Mouse (Mus musculus) E14TG2a.4 (cell line): ENCODE measurements around the gene Gng5.

Experiments used
- H3K27me3 ChIP-seq: 2 replicates; pipeline ENCODE4 v1.6.1; 2014; ENCODE audit warnings: low read length, control low read depth; ENCODE audit not compliant: insufficient read depth
- H3K36me3 ChIP-seq: 2 replicates; pipeline ENCODE4 v1.6.1; 2014; ENCODE audit warnings: low read length, control low read depth; ENCODE audit not compliant: insufficient read depth
- H3K4me1 ChIP-seq: replicated peaks from 2 replicates; pipeline ENCODE4 v1.6.1; 2014; ENCODE audit warnings: low read depth, low read length, control low read depth
- H3K4me3 ChIP-seq: replicated peaks from 2 replicates; pipeline ENCODE4 v1.5.1; 2014; ENCODE audit warnings: mild to moderate bottlenecking, low read length
- H3K9me3 ChIP-seq: 2 replicates; pipeline ENCODE4 v1.6.1; 2014; ENCODE audit warnings: low read length, control low read depth
- CTCF ChIP-seq: conservative IDR thresholded peaks from 2 replicates; pipeline ENCODE4 v1.5.1; 2014; ENCODE audit warnings: low read length
- NANOG ChIP-seq: IDR thresholded peaks from 2 replicates; pipeline ENCODE4 v1.6.1; 2014; ENCODE audit warnings: borderline replicate concordance, low read length, mixed read lengths
- POU5F1 ChIP-seq: IDR thresholded peaks from 2 replicates; pipeline ENCODE4 v1.6.1; 2014; ENCODE audit warnings: low read length, borderline replicate concordance

Gene Gng5

DNA sequence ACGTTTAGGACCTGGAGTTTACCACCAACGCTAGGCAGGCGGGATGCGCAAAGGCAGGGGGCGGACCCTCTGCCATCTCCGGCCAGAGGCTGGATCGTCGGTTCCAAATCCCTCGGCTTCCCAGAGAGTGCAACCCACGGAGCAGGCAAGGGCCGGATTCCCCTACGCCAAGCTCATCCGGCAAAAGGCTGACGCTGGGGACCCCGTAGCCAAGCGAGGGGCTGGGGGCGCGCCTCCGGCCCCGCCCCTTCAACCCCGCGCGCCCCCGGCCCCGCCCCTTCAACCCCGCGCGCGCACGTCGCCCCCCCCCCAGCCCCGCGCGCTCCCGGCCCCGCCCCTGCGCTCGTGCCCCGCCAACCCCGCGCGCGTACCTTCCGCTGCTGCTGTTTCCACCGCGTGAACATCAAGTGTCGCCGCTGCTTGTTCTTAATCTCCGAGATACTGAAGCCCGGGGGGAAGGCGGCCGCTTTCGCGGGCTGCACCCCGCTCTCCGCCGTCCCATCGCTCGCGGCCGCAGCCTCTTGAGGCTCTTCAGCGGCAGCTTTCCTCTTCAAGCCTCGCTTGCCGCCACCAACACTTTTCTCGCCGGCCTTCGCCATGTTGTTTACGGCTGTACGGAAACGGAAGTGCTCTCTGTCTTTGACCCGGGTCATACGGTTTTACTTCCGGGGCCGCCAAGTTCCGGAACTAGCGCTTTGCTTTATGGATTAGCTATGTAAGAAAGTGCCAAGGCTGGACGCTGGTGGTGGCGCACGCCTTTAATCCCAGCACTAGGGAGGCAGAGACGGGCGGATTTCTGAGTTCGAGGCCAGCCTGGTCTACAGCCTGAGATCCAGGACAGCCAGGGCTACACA lies 21.4 kb downstream of the Gng5 start, which contains the start of gene Rpf1:
TSS of gene Rpf1 (minus strand) at position 632 of the 854 bp plus-strand sequence.
- Histone ChIP-seq H3K4me1 (peaks cover 24% of the 10 kb centered on the region), H3K9me3 (no peaks in the 10 kb centered on the region), H3K27me3 (no peaks in the 10 kb centered on the region), H3K36me3 (peaks cover 33% of the 10 kb centered on the region), H3K4me3 (peak within 1 kb of the TSS; percentile 88)
- TF ChIP-seq NANOG (no peak), CTCF (no peak), POU5F1 (no peak)

DNA sequence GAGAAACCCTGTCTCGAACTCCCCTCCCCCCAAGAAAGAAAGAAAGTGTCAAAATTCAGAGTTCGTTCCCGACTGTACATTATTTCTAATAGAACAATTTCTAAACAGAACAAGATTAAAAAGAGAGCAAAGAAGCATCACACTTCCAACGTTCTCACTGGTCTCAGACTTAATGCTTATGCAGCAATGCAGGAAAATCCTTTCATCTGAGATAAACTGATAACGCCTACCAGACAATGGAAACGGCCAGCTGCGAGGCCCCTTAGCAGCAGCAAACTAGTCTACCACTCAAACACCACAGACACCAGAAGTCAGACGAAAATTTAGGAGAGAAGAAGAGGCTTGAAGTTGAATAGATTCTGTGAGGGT lies 22.0 kb downstream of the Gng5 start:
- Histone ChIP-seq H3K4me3 (peak overlapping the region; percentile 88), H3K27me3 (no peaks in the 10 kb centered on the region), H3K9me3 (no peaks in the 10 kb centered on the region), H3K36me3 (peaks cover 29% of the 10 kb centered on the region), H3K4me1 (peaks cover 24% of the 10 kb centered on the region)
- TF ChIP-seq CTCF (no peak), NANOG (no peak)

DNA sequence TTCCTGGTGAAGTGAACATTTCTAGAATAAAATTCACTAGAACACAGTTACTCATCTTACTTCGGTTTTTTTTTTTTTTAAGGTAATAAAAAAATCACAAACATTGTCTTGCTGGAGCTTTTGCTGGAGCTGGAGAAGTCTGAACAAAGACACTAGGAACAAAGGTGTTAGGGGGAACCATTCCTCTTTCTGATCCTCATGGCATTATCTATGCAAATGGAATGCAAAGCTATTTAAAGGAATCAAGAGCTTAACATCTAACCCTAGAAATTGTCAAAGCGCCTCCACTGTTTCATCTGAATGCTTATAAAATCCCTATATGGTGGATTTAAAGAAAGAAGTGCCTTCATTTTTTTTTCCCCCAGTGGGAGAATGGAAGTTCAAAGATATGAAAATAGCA lies 28.7 kb downstream of the Gng5 start:
- Histone ChIP-seq H3K4me1 (no peaks in the 10 kb centered on the region), H3K36me3 (no peaks in the 10 kb centered on the region), H3K9me3 (no peaks in the 10 kb centered on the region), H3K4me3 (no peak overlapping the region), H3K27me3 (no peaks in the 10 kb centered on the region; the same call in 1 of the 2 replicates)
- TF ChIP-seq POU5F1, result no peak
- no peak for TF ChIP-seq CTCF
- TF ChIP-seq NANOG, result no peak

DNA sequence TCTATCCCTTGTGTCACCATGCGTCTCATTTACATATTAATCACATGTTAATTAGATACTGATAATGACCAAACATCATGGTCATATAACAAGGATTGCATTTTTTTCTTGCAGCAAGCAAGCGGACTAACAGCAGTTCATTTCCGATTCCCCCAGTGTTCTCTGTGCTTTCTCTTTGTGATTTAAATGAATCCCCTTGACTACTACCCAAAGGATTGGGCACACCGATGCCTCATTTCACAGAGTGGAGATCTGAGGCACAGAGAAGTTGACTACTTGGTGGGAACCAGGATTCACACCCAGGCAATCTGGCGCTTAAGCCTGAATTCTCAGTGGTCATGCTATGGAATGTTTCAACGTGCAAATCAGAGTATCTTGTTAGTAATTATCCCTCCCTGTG lies 35.4 kb downstream of the Gng5 start:
- TF ChIP-seq POU5F1 (no peak), NANOG (no peak), CTCF (no peak)
- Histone ChIP-seq H3K9me3 (0 out of 2 replicates have a peak, but pooled peaks cover 3% of the 10 kb centered on the region), H3K27me3 (no peaks in the 10 kb centered on the region), H3K4me1 (peaks cover 22% of the 10 kb centered on the region), H3K4me3 (no peak overlapping the region), H3K36me3 (no peaks in the 10 kb centered on the region)

DNA sequence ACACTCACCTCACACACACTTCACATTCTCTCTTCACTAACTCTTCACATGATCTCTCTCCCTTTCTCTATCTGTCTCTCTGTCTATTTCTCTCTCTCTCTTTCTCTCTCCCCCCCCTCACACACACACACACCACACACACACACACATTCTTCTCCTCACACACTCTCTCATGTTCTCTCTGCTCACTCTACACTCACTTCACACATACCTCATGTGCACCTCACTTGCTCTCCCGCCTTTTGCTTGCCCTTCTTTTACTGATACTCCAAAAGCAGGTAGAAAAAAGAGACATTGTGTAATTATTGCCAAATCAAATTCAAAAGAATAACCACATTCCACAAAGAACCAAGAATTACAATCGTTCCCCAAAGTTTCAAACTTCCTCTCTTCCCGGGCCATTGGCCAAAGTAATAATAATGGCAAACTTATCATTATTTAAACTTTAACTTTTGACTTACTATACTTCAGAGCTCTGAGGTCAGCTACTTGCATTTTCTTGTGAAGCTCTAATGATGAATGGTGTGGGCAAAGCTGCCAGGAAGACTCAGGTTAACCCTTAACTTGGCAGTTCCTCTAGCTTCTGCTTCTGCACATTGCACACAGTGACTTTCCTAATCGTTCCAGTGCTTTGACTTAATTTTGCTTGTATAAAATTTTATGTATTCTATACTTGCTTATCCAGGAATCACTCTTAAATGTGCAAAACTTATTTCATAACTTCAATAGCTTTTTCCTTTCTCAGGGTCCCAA lies 41.1 kb downstream of the Gng5 start:
- H3K4me1 ChIP-seq, result peaks cover 13% of the 10 kb centered on the region
- H3K27me3 ChIP-seq, result no peaks in the 10 kb centered on the region
- TF ChIP-seq CTCF (no peak), NANOG (no peak), POU5F1 (no peak)
- no peak overlapping the region for H3K4me3 ChIP-seq
- H3K36me3 ChIP-seq, result no peaks in the 10 kb centered on the region
- H3K9me3 ChIP-seq, result peaks cover 18% of the 10 kb centered on the region

DNA sequence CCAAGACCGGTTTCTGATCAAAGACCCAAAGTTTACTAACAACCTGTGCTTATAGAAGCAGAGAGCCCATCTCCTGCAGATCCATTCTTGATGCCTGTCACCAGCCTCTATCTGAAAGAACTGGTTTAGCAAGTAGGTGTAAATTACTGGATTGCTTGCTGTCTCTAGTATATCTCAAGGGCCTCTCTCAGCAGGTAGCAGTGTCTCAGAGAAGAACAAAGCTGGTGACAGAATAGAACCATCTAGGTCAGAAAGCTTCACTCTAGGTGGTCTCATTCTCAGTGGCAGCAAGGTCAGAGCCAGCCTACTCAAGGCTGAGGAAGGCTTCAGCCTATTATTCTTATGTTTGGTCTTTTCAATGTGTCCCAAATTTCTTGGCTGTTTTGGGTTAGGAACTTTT lies 44.0 kb downstream of the Gng5 start:
- TF ChIP-seq CTCF (no peak), NANOG (peak; percentile 89), POU5F1 (no peak)
- Histone ChIP-seq H3K4me3 (no peak overlapping the region), H3K36me3 (no peaks in the 10 kb centered on the region), H3K27me3 (no peaks in the 10 kb centered on the region), H3K9me3 (peaks cover 18% of the 10 kb centered on the region), H3K4me1 (peaks cover 9% of the 10 kb centered on the region)

DNA sequence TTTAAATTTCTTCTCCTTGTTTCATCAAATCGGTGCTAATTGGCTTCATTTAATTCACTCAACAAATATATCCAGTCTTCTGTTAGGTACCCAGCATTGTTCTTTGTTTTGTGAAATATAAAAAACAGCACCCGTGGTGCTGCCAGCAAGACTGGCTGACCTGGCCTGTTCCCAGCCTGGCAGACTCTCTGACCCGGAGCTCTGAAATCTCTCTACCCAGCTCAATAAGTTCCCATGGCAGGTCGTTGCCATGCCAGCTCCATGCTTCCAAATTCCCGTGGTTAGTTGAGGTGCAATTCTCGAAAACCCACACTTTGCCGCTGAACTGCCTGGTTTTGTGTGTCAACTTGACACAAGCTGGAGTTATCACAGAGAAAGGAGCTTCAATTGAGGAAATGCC lies 55.2 kb downstream of the Gng5 start:
- H3K4me3 ChIP-seq, result no peak overlapping the region
- H3K27me3 ChIP-seq, result no peaks in the 10 kb centered on the region
- TF ChIP-seq POU5F1 (no peak), CTCF (no peak), NANOG (no peak)
- H3K9me3 ChIP-seq, result no peaks in the 10 kb centered on the region
- 0 out of 2 replicates have a peak, but pooled peaks cover 3% of the 10 kb centered on the region for H3K4me1 ChIP-seq
- H3K36me3 ChIP-seq, result no peaks in the 10 kb centered on the region
